Mouse (Mus musculus) hindbrain, embryonic 13.5 days (tissue): ENCODE measurements around the gene Casp2. TPM values are rescaled to one million over a fixed set of nuclear protein-coding genes. Genes with fewer than 3 reads are reported as not detected.

Experiments used
- ATAC-seq: fragments of 200-750 bp; cut with Nextera tagmentation; 2 replicates; pipeline ENCODE4 v1.8.0; 2017; ENCODE audit warnings: moderate TSS enrichment; ENCODE audit not compliant: low FRiP score
- H3K27ac ChIP-seq: fragments of 300-500 bp; sonication (generic); 2 replicates; pipeline ENCODE4 v1.5.1; 2015; ENCODE audit warnings: inconsistent platforms, mild to moderate bottlenecking, moderate library complexity
- H3K27me3 ChIP-seq: fragments of 300-500 bp; sonication (generic); 2 replicates; pipeline ENCODE4 v1.6.1; 2015; ENCODE audit warnings: mild to moderate bottlenecking, inconsistent platforms
- H3K36me3 ChIP-seq: fragments of 300-500 bp; sonication (generic); 2 replicates; pipeline ENCODE4 v1.6.1; 2015; ENCODE audit warnings: mild to moderate bottlenecking, inconsistent platforms
- H3K4me1 ChIP-seq: fragments of 300-500 bp; sonication (generic); replicated peaks from 2 replicates; pipeline ENCODE4 v1.6.1; 2015; ENCODE audit warnings: inconsistent platforms
- H3K4me2 ChIP-seq: fragments of 300-500 bp; sonication (generic); 2 replicates; pipeline ENCODE4 v1.6.1; 2015; ENCODE audit warnings: inconsistent platforms, mild to moderate bottlenecking, moderate library complexity
- H3K4me3 ChIP-seq: fragments of 300-500 bp; sonication (generic); 2 replicates; pipeline ENCODE4 v1.5.1; 2015; ENCODE audit warnings: mild to moderate bottlenecking, inconsistent platforms
- H3K9ac ChIP-seq: fragments of 300-500 bp; sonication (generic); 2 replicates; pipeline ENCODE4 v1.6.1; 2015; ENCODE audit warnings: mild to moderate bottlenecking, inconsistent platforms
- H3K9me3 ChIP-seq: fragments of 300-500 bp; sonication (generic); 2 replicates; pipeline ENCODE4 v1.6.1; 2016; ENCODE audit warnings: inconsistent platforms
- WGBS: fragments of 180-500 bp; shearing (Covaris S2); methylation state at CpG from one replicate; pipeline ENCODE4 v1.1.7; 2015; 5-methylcytosine and 5-hydroxymethylcytosine counted together
- polyA plus RNA-seq: library from polyadenylated mRNA; unstranded; fragments of >200 nt; fragmentation: Nextera tagmentation; extraction: Ambion mirVana; gene quantifications from 2 replicates; pipeline ENCODE4 v1.2.1, GENCODE M21; 2015

Casp2 gene
- polyA plus RNA-seq, 1 experiment from 2014 or later: 47.5 TPM

GRCm38 (mm10) chr6:42293327-42293726 lies 28.5 kb downstream of the Casp2 start:
- Histone ChIP-seq H3K9me3 (no peaks in the 10 kb centered on the region), H3K4me1 (no peaks in the 10 kb centered on the region), H3K4me2 (no peak overlapping the region), H3K27ac (no peak overlapping the region), H3K4me3 (no peak overlapping the region), H3K27me3 (no peaks in the 10 kb centered on the region), H3K9ac (no peak overlapping the region), H3K36me3 (peaks cover 78% of the 10 kb centered on the region)
- ATAC-seq: no peak
- 90% methylated on average over 6 of the region's 6 CpGs for WGBS

GRCm38 (mm10) chr6:42295549-42296094 lies 30.8 kb downstream of the Casp2 start:
- no peak overlapping the region for H3K27ac ChIP-seq
- H3K36me3 ChIP-seq: peaks cover 88% of the 10 kb centered on the region
- no peak overlapping the region for H3K4me2 ChIP-seq
- H3K9me3 ChIP-seq: no peaks in the 10 kb centered on the region
- WGBS: 86% methylated on average over 3 of the region's 3 CpGs
- no peaks in the 10 kb centered on the region for H3K27me3 ChIP-seq
- H3K4me1 ChIP-seq: no peaks in the 10 kb centered on the region
- no peak for ATAC-seq
- H3K9ac ChIP-seq: no peak overlapping the region
- H3K4me3 ChIP-seq: no peak overlapping the region

GRCm38 (mm10) chr6:42299362-42299761 lies 34.6 kb downstream of the Casp2 start:
- no peak overlapping the region for H3K4me3 ChIP-seq
- H3K4me1 ChIP-seq: no peaks in the 10 kb centered on the region
- no peak overlapping the region for H3K27ac ChIP-seq
- H3K4me2 ChIP-seq: no peak overlapping the region
- 93% methylated on average over 5 of the region's 5 CpGs for WGBS
- ATAC-seq: no peak
- peaks cover 69% of the 10 kb centered on the region for H3K36me3 ChIP-seq
- H3K9ac ChIP-seq: no peak overlapping the region
- H3K27me3 ChIP-seq: no peaks in the 10 kb centered on the region
- H3K9me3 ChIP-seq: no peaks in the 10 kb centered on the region

- Histone ChIP-seq H3K27me3 (no peaks in the 10 kb centered on the region), H3K9ac (no peak overlapping the region), H3K9me3 (no peaks in the 10 kb centered on the region), H3K4me2 (no peak overlapping the region), H3K4me1 (no peaks in the 10 kb centered on the region), H3K4me3 (no peak overlapping the region), H3K36me3 (peaks cover 80% of the 10 kb centered on the region), H3K27ac (no peak overlapping the region)
- ATAC-seq: no peak
- WGBS: 51% methylated on average over 8 of the region's 8 CpGs
These were observed 45.1 kb downstream of the Casp2 start for GRCm38 (mm10) chr6:42309816-42310378.

DNA sequence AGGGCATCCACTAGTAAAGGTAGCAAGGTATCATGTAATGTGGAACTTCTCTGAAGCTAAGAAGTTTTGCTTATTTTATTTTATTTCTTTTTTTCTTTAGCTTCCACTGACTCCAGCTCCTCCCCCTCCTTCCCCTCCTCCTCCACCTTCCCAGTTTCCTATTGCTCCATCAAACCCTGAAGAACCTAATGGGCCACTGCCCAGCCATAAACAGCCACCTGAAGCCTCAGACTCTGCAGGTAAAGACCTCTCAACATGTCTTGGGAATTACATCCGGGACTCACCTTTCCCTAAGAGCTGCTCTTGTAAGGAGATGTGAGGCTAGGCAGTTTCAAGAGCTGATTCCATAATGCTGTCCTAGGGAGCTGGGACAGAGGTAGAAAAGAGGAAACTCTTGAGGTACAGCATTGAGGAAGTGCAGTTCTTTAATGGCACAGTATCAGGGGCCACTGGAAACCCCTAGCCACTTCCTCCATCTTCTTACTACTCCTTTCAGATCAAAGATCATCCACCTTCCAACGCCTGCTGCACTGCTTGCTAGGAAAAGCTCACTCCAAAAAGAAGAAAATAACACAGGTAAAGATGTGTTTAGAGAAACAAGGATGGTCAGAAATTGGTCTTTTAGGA lies 45.8 kb downstream of the Casp2 start:
- no peak for ATAC-seq
- WGBS: 86% methylated on average over 2 of the region's 2 CpGs
- Histone ChIP-seq H3K9ac (no peak overlapping the region), H3K9me3 (no peaks in the 10 kb centered on the region), H3K36me3 (peaks cover 76% of the 10 kb centered on the region), H3K27ac (no peak overlapping the region), H3K4me1 (no peaks in the 10 kb centered on the region), H3K27me3 (no peaks in the 10 kb centered on the region), H3K4me2 (no peak overlapping the region), H3K4me3 (no peak overlapping the region)

DNA sequence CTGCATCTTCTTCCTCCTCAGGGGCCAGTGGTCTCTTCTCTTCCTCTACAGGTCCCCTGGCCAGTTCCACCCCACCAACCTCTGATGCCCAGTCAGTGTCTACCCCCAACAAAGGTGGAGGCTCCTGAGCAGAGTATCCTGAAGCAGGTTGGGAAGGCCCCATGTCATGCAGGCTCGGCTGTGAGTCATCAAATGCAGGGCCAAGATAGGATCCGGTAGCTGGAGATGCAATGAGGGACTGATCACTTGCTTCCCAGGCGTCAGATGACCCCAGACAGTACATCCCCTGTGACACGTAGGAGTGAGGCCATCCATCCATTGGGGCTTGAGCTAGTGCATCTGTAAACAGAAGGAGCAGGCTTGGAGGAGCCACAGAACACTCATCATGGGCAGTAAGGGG lies 53.5 kb downstream of the Casp2 start:
- H3K4me3 ChIP-seq: no peak overlapping the region
- H3K4me2 ChIP-seq: no peak overlapping the region
- H3K9ac ChIP-seq: no peak overlapping the region
- no peak for ATAC-seq
- H3K36me3 ChIP-seq: peaks cover 62% of the 10 kb centered on the region
- H3K9me3 ChIP-seq: no peaks in the 10 kb centered on the region
- no peak overlapping the region for H3K27ac ChIP-seq
- WGBS: 91% methylated on average over 4 of the region's 4 CpGs
- H3K4me1 ChIP-seq: peaks cover 27% of the 10 kb centered on the region
- H3K27me3 ChIP-seq: no peaks in the 10 kb centered on the region

DNA sequence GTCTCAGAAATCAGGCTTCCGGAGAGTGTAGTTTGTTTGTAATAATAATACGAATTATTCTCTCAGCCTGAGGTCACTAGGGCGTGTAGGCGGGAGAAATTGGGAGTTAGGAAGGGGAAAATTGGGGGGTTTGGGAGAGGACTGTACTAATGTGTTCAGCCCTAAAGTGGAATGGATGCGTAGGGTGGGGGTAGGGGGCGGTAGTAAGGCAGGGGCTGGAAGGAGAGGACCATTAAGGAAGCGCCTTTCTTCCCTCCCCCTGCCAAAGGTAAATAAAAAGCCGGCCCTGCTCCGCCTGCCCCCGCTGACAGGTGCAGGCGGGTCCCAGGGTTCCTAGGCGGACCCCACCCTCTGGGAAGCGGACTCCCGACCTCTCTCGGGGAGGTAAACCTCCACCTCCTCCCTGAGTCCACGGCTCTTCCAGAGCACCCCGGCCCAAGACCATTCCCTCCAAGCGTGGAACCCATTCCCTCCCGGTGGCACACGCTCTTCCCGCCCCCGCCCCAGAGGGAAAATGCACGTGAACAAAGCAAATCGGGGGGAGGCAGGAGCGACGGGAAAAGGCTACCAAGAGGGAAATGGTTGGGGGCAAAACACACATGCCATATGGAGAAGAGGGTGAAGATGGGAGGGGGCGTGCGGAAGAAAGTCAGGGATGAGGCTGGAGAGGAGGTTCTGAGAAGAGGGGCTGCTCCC lies 58.7 kb downstream of the Casp2 start:
- Histone ChIP-seq H3K27me3 (no peaks in the 10 kb centered on the region), H3K9ac (peak overlapping the region; percentile 91), H3K4me3 (peak overlapping the region; percentile 76), H3K4me1 (peaks cover 38% of the 10 kb centered on the region), H3K4me2 (peak overlapping the region; percentile 81), H3K9me3 (no peaks in the 10 kb centered on the region), H3K27ac (peak overlapping the region; percentile 95), H3K36me3 (peaks cover 19% of the 10 kb centered on the region)
- under 1% methylated on average over 28 of the region's 28 CpGs for WGBS
- peak; percentile 50 for ATAC-seq

GRCm38 (mm10) chr6:42324067-42324481 lies 59.3 kb downstream of the Casp2 start:
- ATAC-seq: peak; percentile 82

GRCm38 (mm10) chr6:42324482-42325267 lies 59.9 kb downstream of the Casp2 start, which contains the start of gene Fam131b:
Fam131b (minus strand) TSS chr6:42324643.
- H3K9ac ChIP-seq: peak within 1 kb of the TSS; percentile 91
- peak; percentile 91 for ATAC-seq
- peak within 1 kb of the TSS; percentile 81 for H3K4me2 ChIP-seq
- H3K4me1 ChIP-seq: peaks cover 38% of the 10 kb centered on the region
- WGBS: under 1% methylated on average over 43 of the region's 68 CpGs
- H3K36me3 ChIP-seq: peaks cover 14% of the 10 kb centered on the region
- peak within 1 kb of the TSS; percentile 76 for H3K4me3 ChIP-seq
- H3K9me3 ChIP-seq: no peaks in the 10 kb centered on the region
- no peaks in the 10 kb centered on the region for H3K27me3 ChIP-seq
- H3K27ac ChIP-seq: peak within 1 kb of the TSS; percentile 95

More at GRCm38 (mm10) chr6:42324067-42324481, 59.3 kb downstream of the Casp2 start:
- H3K4me3 ChIP-seq: peak overlapping the region; percentile 76
- H3K9ac ChIP-seq: peak overlapping the region; percentile 91
- H3K27me3 ChIP-seq: no peaks in the 10 kb centered on the region
- H3K9me3 ChIP-seq: no peaks in the 10 kb centered on the region
- H3K27ac ChIP-seq: peak overlapping the region; percentile 95
- peaks cover 38% of the 10 kb centered on the region for H3K4me1 ChIP-seq
- H3K36me3 ChIP-seq: peaks cover 14% of the 10 kb centered on the region
- 1% methylated on average over 18 of the region's 32 CpGs for WGBS
- H3K4me2 ChIP-seq: peak overlapping the region; percentile 81

- no peaks in the 10 kb centered on the region for H3K9me3 ChIP-seq
- 3% methylated on average over 7 of the region's 7 CpGs for WGBS
- H3K27ac ChIP-seq: peak overlapping the region; percentile 95
- peaks cover 38% of the 10 kb centered on the region for H3K4me1 ChIP-seq
- H3K9ac ChIP-seq: peak overlapping the region; percentile 91; the same call in 1 of the 2 replicates
- no peak for ATAC-seq
- peak overlapping the region; percentile 81 for H3K4me2 ChIP-seq
- H3K27me3 ChIP-seq: no peaks in the 10 kb centered on the region
- peaks cover 14% of the 10 kb centered on the region for H3K36me3 ChIP-seq
- H3K4me3 ChIP-seq: peak overlapping the region; percentile 76
These were observed 60.5 kb downstream of the Casp2 start for GRCm38 (mm10) chr6:42325268-42325609.

GRCm38 (mm10) chr6:42326509-42326908 lies 61.7 kb downstream of the Casp2 start:
- Histone ChIP-seq H3K27me3 (no peaks in the 10 kb centered on the region), H3K9ac (no peak overlapping the region), H3K36me3 (peaks cover 3% of the 10 kb centered on the region), H3K27ac (no peak overlapping the region), H3K9me3 (no peaks in the 10 kb centered on the region), H3K4me1 (peaks cover 28% of the 10 kb centered on the region), H3K4me3 (no peak overlapping the region), H3K4me2 (no peak overlapping the region)
- no peak for ATAC-seq
- WGBS: 94% methylated on average over 3 of the region's 3 CpGs

- no peak overlapping the region for H3K27ac ChIP-seq
- H3K36me3 ChIP-seq: no peaks in the 10 kb centered on the region
- H3K27me3 ChIP-seq: no peaks in the 10 kb centered on the region
- no peak overlapping the region for H3K9ac ChIP-seq
- no peak for ATAC-seq
- H3K9me3 ChIP-seq: no peaks in the 10 kb centered on the region
- no peak overlapping the region for H3K4me3 ChIP-seq
- H3K4me2 ChIP-seq: no peak overlapping the region
- 84% methylated on average over 3 of the region's 3 CpGs for WGBS
- H3K4me1 ChIP-seq: peaks cover 6% of the 10 kb centered on the region
These were observed 64.0 kb downstream of the Casp2 start for GRCm38 (mm10) chr6:42328757-42329156.
